Mouse (Mus musculus) liver, embryonic 15.5 days (tissue): ENCODE data around the gene Stk24. TPM values are rescaled to one million over a fixed set of nuclear protein-coding genes. Genes with fewer than 3 reads are reported as not detected.

Experiments
- ATAC-seq: fragments of 200-750 bp; cut with Nextera tagmentation; 2 replicates; pipeline ENCODE4 v1.8.0; 2017; ENCODE audit warnings: moderate number of reproducible peaks, mild to moderate bottlenecking, moderate library complexity; ENCODE audit not compliant: insufficient read depth
- H3K27ac ChIP-seq: fragments of 300-500 bp; sonication (generic); replicated peaks from 2 replicates; pipeline ENCODE4 v1.5.1; 2015; ENCODE audit warnings: mild to moderate bottlenecking, inconsistent platforms
- H3K27me3 ChIP-seq: fragments of 300-500 bp; sonication (generic); 2 replicates; pipeline ENCODE4 v1.6.1; 2015; ENCODE audit warnings: mild to moderate bottlenecking, inconsistent platforms
- H3K36me3 ChIP-seq: fragments of 300-500 bp; sonication (generic); replicated peaks from 2 replicates; pipeline ENCODE4 v1.6.1; 2015; ENCODE audit warnings: moderate library complexity, mild to moderate bottlenecking, inconsistent platforms
- H3K4me1 ChIP-seq: fragments of 300-500 bp; sonication (generic); replicated peaks from 2 replicates; pipeline ENCODE4 v1.6.1; 2015; ENCODE audit warnings: inconsistent platforms
- H3K4me2 ChIP-seq: fragments of 300-500 bp; sonication (generic); 2 replicates; pipeline ENCODE4 v1.6.1; 2015; ENCODE audit warnings: moderate library complexity, mild to moderate bottlenecking, inconsistent platforms
- H3K4me3 ChIP-seq: fragments of 300-500 bp; sonication (generic); replicated peaks from 2 replicates; pipeline ENCODE4 v1.5.1; 2015; ENCODE audit warnings: mild to moderate bottlenecking, inconsistent platforms
- H3K9ac ChIP-seq: fragments of 300-500 bp; sonication (generic); 2 replicates; pipeline ENCODE4 v1.6.1; 2015; ENCODE audit warnings: moderate library complexity, mild to moderate bottlenecking, inconsistent platforms
- H3K9me3 ChIP-seq: fragments of 300-500 bp; sonication (generic); replicated peaks from 2 replicates; pipeline ENCODE4 v1.6.1; 2016; ENCODE audit warnings: inconsistent platforms
- WGBS: fragments of 180-500 bp; shearing (Covaris S2); methylation state at CpG from one replicate; pipeline ENCODE4 v1.1.7; 2015; ENCODE audit warnings: mixed read lengths; ENCODE audit not compliant: insufficient replicate concordance; 5-methylcytosine and 5-hydroxymethylcytosine counted together
- polyA plus RNA-seq: library from polyadenylated mRNA; unstranded; fragments of >200 nt; fragmentation: Nextera tagmentation; extraction: Ambion mirVana; gene quantifications from 2 replicates; pipeline ENCODE4 v1.2.1, GENCODE M21; 2015

The Stk24 gene
- polyA plus RNA-seq, 1 experiment from 2014 or later = 29.3 TPM

- ATAC-seq = no peak
- Histone ChIP-seq H3K4me3 (no peak overlapping the region), H3K4me2 (no peak overlapping the region), H3K4me1 (no peaks in the 10 kb centered on the region), H3K36me3 (peaks cover 3% of the 10 kb centered on the region; the same call in 1 of the 2 replicates), H3K9me3 (no peaks in the 10 kb centered on the region), H3K9ac (no peak overlapping the region), H3K27ac (no peak overlapping the region), H3K27me3 (no peaks in the 10 kb centered on the region)
- 65% methylated on average over 7 of the region's 7 CpGs for WGBS
Observed at GRCm38 (mm10) chr14:121247287-121247686, 132.5 kb downstream of the Stk24 start.

- no peak overlapping the region for H3K4me3 ChIP-seq
- no peak for ATAC-seq
- no peaks in the 10 kb centered on the region for H3K4me1 ChIP-seq
- no peaks in the 10 kb centered on the region for H3K27me3 ChIP-seq
- peaks cover 3% of the 10 kb centered on the region; the same call in 1 of the 2 replicates for H3K36me3 ChIP-seq
- no peaks in the 10 kb centered on the region for H3K9me3 ChIP-seq
- no peak overlapping the region for H3K27ac ChIP-seq
- 63% methylated on average over 14 of the region's 14 CpGs for WGBS
- no peak overlapping the region for H3K9ac ChIP-seq
- H3K4me2 ChIP-seq = no peak overlapping the region
Observed at GRCm38 (mm10) chr14:121246048-121246731, 133.6 kb downstream of the Stk24 start.

GRCm38 (mm10) chr14:121244104-121244503 lies 135.7 kb downstream of the Stk24 start:
- no peak for ATAC-seq
- Histone ChIP-seq H3K9ac (no peak overlapping the region), H3K27ac (no peak overlapping the region), H3K4me3 (no peak overlapping the region), H3K36me3 (peaks cover 3% of the 10 kb centered on the region; the same call in 1 of the 2 replicates), H3K4me2 (no peak overlapping the region), H3K4me1 (0 out of 2 replicates have a peak, but pooled peaks cover 3% of the 10 kb centered on the region), H3K9me3 (no peaks in the 10 kb centered on the region), H3K27me3 (no peaks in the 10 kb centered on the region)
- 78% methylated on average over 15 of the region's 15 CpGs for WGBS

- 62% methylated on average over 8 of the region's 8 CpGs for WGBS
- Histone ChIP-seq H3K27me3 (no peaks in the 10 kb centered on the region), H3K4me3 (no peak overlapping the region), H3K9ac (no peak overlapping the region), H3K9me3 (no peaks in the 10 kb centered on the region), H3K36me3 (peaks cover 3% of the 10 kb centered on the region; the same call in 1 of the 2 replicates), H3K4me2 (no peak overlapping the region), H3K27ac (no peak overlapping the region), H3K4me1 (0 out of 2 replicates have a peak, but pooled peaks cover 5% of the 10 kb centered on the region)
- no peak for ATAC-seq
Observed at GRCm38 (mm10) chr14:121239386-121239785, 140.4 kb downstream of the Stk24 start.

GRCm38 (mm10) chr14:121238727-121239126 lies 141.1 kb downstream of the Stk24 start:
- 0 out of 2 replicates have a peak, but pooled peaks cover 2% of the 10 kb centered on the region for H3K36me3 ChIP-seq
- 0 out of 2 replicates have a peak, but pooled peaks cover 5% of the 10 kb centered on the region for H3K4me1 ChIP-seq
- no peak overlapping the region for H3K27ac ChIP-seq
- H3K4me3 ChIP-seq = no peak overlapping the region
- no peaks in the 10 kb centered on the region for H3K9me3 ChIP-seq
- ATAC-seq = no peak
- H3K4me2 ChIP-seq = no peak overlapping the region
- WGBS = 62% methylated on average over 10 of the region's 10 CpGs
- H3K27me3 ChIP-seq = no peaks in the 10 kb centered on the region
- H3K9ac ChIP-seq = no peak overlapping the region

GRCm38 (mm10) chr14:121236736-121237135 lies 143.1 kb downstream of the Stk24 start:
- Histone ChIP-seq H3K9me3 (no peaks in the 10 kb centered on the region), H3K27ac (no peak overlapping the region), H3K27me3 (no peaks in the 10 kb centered on the region), H3K9ac (no peak overlapping the region), H3K4me2 (no peak overlapping the region), H3K4me3 (no peak overlapping the region), H3K36me3 (no peaks in the 10 kb centered on the region), H3K4me1 (0 out of 2 replicates have a peak, but pooled peaks cover 5% of the 10 kb centered on the region)
- 58% methylated on average over 4 of the region's 4 CpGs for WGBS
- no peak for ATAC-seq

Other genes with a start within 250 kb of the Stk24 start
- gene Slc15a1, start 125.2 kb upstream of the Stk24 start, polyA plus RNA-seq = not detected in 2 replicates